Mouse (Mus musculus) MEL (cell line): ENCODE results near the gene Oas1f. TPM values are rescaled to one million over a fixed set of nuclear protein-coding genes. Genes with fewer than 3 reads are reported as not detected.

Source experiments
- DNase-seq: peaks from one replicate; pipeline ENCODE4 v3.0.0; 2011; ENCODE audit warnings: low read depth, low spot score
- H3K27ac ChIP-seq: 2 replicates; pipeline ENCODE4 v1.5.1; 2012; ENCODE audit warnings: low read depth, mild to moderate bottlenecking, control low read depth, low read length, moderate library complexity; ENCODE audit not compliant: control insufficient read depth
- H3K27me3 ChIP-seq, 2 experiments: fragments of 150-350 bp in 1 of 2; sonication (generic) in 1 of 2; 2 replicates each; pipeline ENCODE4 v1.6.1; 2012; ENCODE audit warnings: low read length in 2 of 2, mild to moderate bottlenecking in 2 of 2, improper control_type of control experiment in 1 of 2, moderate library complexity in 1 of 2; ENCODE audit not compliant: insufficient read depth in 2 of 2, control insufficient read depth in 1 of 2
- H3K36me3 ChIP-seq, 2 experiments: 2 replicates each; pipeline ENCODE4 v1.6.1; 2012 to 2014; ENCODE audit warnings: low read length in 2 of 2, improper control_type of control experiment in 1 of 2, inconsistent platforms in 1 of 2, mild to moderate bottlenecking in 1 of 2; ENCODE audit not compliant: insufficient read depth in 2 of 2, control insufficient read depth in 1 of 2
- H3K4me1 ChIP-seq, 2 experiments: fragments of 150-350 bp in 1 of 2; sonication (generic) in 1 of 2; 2 replicates each; pipeline ENCODE4 v1.6.1; 2012; ENCODE audit warnings: low read length in 2 of 2, improper control_type of control experiment in 1 of 2, mild to moderate bottlenecking in 1 of 2; ENCODE audit not compliant: insufficient read depth in 2 of 2, control insufficient read depth in 1 of 2
- H3K4me3 ChIP-seq, 2 experiments: fragments of 150-350 bp in 1 of 2; sonication (generic) in 1 of 2; 2 replicates each; pipeline ENCODE4 v1.5.1; 2012; ENCODE audit warnings: low read depth in 2 of 2, low read length in 2 of 2, mild to moderate bottlenecking in 2 of 2, moderate library complexity in 2 of 2, control low read depth in 1 of 2, improper control_type of control experiment in 1 of 2; ENCODE audit not compliant: control insufficient read depth in 1 of 2, insufficient read depth in 1 of 2
- H3K79me2 ChIP-seq: 2 replicates; pipeline ENCODE4 v1.6.1; 2012; ENCODE audit warnings: mild to moderate bottlenecking, low read length, moderate library complexity; ENCODE audit not compliant: control insufficient read depth, poor library complexity, insufficient read depth
- H3K9ac ChIP-seq: 2 replicates; pipeline ENCODE4 v1.6.1; 2012; ENCODE audit warnings: low read depth, mild to moderate bottlenecking, control low read depth, low read length, moderate library complexity; ENCODE audit not compliant: control insufficient read depth, poor library complexity, severe bottlenecking
- H3K9me3 ChIP-seq: fragments of 150-350 bp; sonication (generic); replicated peaks from 2 replicates; pipeline ENCODE4 v1.6.1; 2012; ENCODE audit warnings: mild to moderate bottlenecking, low read length, improper control_type of control experiment, moderate library complexity; ENCODE audit not compliant: insufficient read depth
- BHLHE40 ChIP-seq: IDR thresholded peaks from 2 replicates; pipeline ENCODE4 v1.6.1; 2012; ENCODE audit warnings: low read depth, mild to moderate bottlenecking, inconsistent platforms, low read length, improper control_type of control experiment, borderline replicate concordance
- CHD1 ChIP-seq: IDR thresholded peaks from 2 replicates; pipeline ENCODE4 v1.6.1; 2012; ENCODE audit warnings: low read depth, mild to moderate bottlenecking, inconsistent platforms, low read length, improper control_type of control experiment
- CHD2 ChIP-seq: IDR thresholded peaks from 2 replicates; pipeline ENCODE4 v1.6.1; 2011; ENCODE audit warnings: low read length, improper control_type of control experiment
- CTCF ChIP-seq, 3 experiments: IDR thresholded peaks in 2 of 3; conservative IDR thresholded peaks in 1 of 3; 2 replicates each; pipeline ENCODE4 v1.5.1; 2011 to 2012; ENCODE audit warnings: low read length in 3 of 3, low read depth in 2 of 3, mild to moderate bottlenecking in 2 of 3, improper control_type of control experiment in 1 of 3, inconsistent platforms in 1 of 3, mixed read lengths in 1 of 3, moderate library complexity in 1 of 3; ENCODE audit not compliant: control insufficient read depth in 1 of 3, insufficient read depth in 1 of 3, poor library complexity in 1 of 3, severe bottlenecking in 1 of 3
- E2F4 ChIP-seq: IDR thresholded peaks from 2 replicates; pipeline ENCODE4 v1.6.1; 2011; ENCODE audit warnings: low read depth, low read length, improper control_type of control experiment, borderline replicate concordance
- ELF1 ChIP-seq: IDR thresholded peaks from 2 replicates; pipeline ENCODE4 v1.6.1; 2014; ENCODE audit warnings: low read depth, mild to moderate bottlenecking, inconsistent platforms, low read length, improper control_type of control experiment, moderate library complexity
- EP300 ChIP-seq, 2 experiments: IDR thresholded peaks; 2 replicates each; pipeline ENCODE4 v1.6.1; 2011; ENCODE audit warnings: improper control_type of control experiment in 2 of 2, low read length in 2 of 2, low read depth in 1 of 2, mild to moderate bottlenecking in 1 of 2
- ETS1 ChIP-seq: IDR thresholded peaks from 2 replicates; pipeline ENCODE4 v1.6.1; 2012; ENCODE audit warnings: low read depth, mild to moderate bottlenecking, inconsistent platforms, low read length, improper control_type of control experiment, moderate library complexity
- GABPA ChIP-seq: IDR thresholded peaks from 2 replicates; pipeline ENCODE4 v1.6.1; 2012; ENCODE audit warnings: low read depth, mild to moderate bottlenecking, inconsistent platforms, low read length, improper control_type of control experiment, moderate library complexity
- HCFC1 ChIP-seq: IDR thresholded peaks from 2 replicates; pipeline ENCODE4 v1.6.1; 2012; ENCODE audit warnings: low read depth, mild to moderate bottlenecking, inconsistent platforms, low read length, improper control_type of control experiment, moderate library complexity
- JUND ChIP-seq: IDR thresholded peaks from 2 replicates; pipeline ENCODE4 v1.6.1; 2011; ENCODE audit warnings: low read depth, mild to moderate bottlenecking, improper control_type of control experiment, low read length
- MAZ ChIP-seq: IDR thresholded peaks from 2 replicates; pipeline ENCODE4 v1.6.1; 2012; ENCODE audit warnings: low read depth, mild to moderate bottlenecking, inconsistent platforms, low read length, improper control_type of control experiment
- MEF2A ChIP-seq: IDR thresholded peaks from 2 replicates; pipeline ENCODE4 v1.6.1; 2014; ENCODE audit warnings: low read depth, mild to moderate bottlenecking, inconsistent platforms, low read length, improper control_type of control experiment; ENCODE audit not compliant: poor library complexity, insufficient replicate concordance, severe bottlenecking; ENCODE audit errors: extremely low read depth
- MXI1 ChIP-seq: IDR thresholded peaks from 2 replicates; pipeline ENCODE4 v1.6.1; 2011; ENCODE audit warnings: mild to moderate bottlenecking, low read depth, low read length, improper control_type of control experiment
- MYB ChIP-seq: IDR thresholded peaks from 2 replicates; pipeline ENCODE4 v1.6.1; 2011; ENCODE audit warnings: mild to moderate bottlenecking, low read depth, low read length, improper control_type of control experiment
- MYC ChIP-seq: IDR thresholded peaks from 2 replicates; pipeline ENCODE4 v1.6.1; 2011; ENCODE audit warnings: low read depth, mild to moderate bottlenecking, low read length, improper control_type of control experiment, moderate library complexity
- NELFE ChIP-seq: IDR thresholded peaks from 2 replicates; pipeline ENCODE4 v1.6.1; 2011; ENCODE audit warnings: low read depth, low read length, improper control_type of control experiment
- NRF1 ChIP-seq: IDR thresholded peaks from 2 replicates; pipeline ENCODE4 v1.6.1; 2014; ENCODE audit warnings: low read depth, mild to moderate bottlenecking, inconsistent platforms, low read length, improper control_type of control experiment, moderate library complexity; ENCODE audit not compliant: poor library complexity, insufficient read depth, severe bottlenecking
- POLR2AphosphoS2 ChIP-seq: IDR thresholded peaks from 2 replicates; pipeline ENCODE4 v1.6.1; 2011; ENCODE audit warnings: low read length, improper control_type of control experiment
- POLR2AphosphoS5 ChIP-seq: IDR thresholded peaks from 2 replicates; pipeline ENCODE4 v1.6.1; 2012; ENCODE audit warnings: low read depth, borderline replicate concordance, mild to moderate bottlenecking, inconsistent platforms, low read length, moderate library complexity, mixed read lengths
- RAD21 ChIP-seq: IDR thresholded peaks from 2 replicates; pipeline ENCODE4 v1.6.1; 2011; ENCODE audit warnings: mild to moderate bottlenecking, low read depth, low read length, improper control_type of control experiment
- SIN3A ChIP-seq: IDR thresholded peaks from 2 replicates; pipeline ENCODE4 v1.6.1; 2012; ENCODE audit warnings: low read length, improper control_type of control experiment, inconsistent platforms
- SMC3 ChIP-seq: IDR thresholded peaks from 2 replicates; pipeline ENCODE4 v1.6.1; 2011; ENCODE audit warnings: low read depth, low read length, improper control_type of control experiment
- TAL1 ChIP-seq: IDR thresholded peaks from 2 replicates; pipeline ENCODE4 v1.6.1; 2012; ENCODE audit warnings: mild to moderate bottlenecking, inconsistent platforms, low read length, moderate library complexity, mixed read lengths
- TCF12 ChIP-seq: IDR thresholded peaks from 2 replicates; pipeline ENCODE4 v1.6.1; 2014; ENCODE audit warnings: low read depth, mild to moderate bottlenecking, inconsistent platforms, low read length, improper control_type of control experiment, moderate library complexity
- USF1 ChIP-seq: IDR thresholded peaks from 2 replicates; pipeline ENCODE4 v1.6.1; 2014; ENCODE audit warnings: low read depth, mild to moderate bottlenecking, inconsistent platforms, low read length, improper control_type of control experiment, moderate library complexity
- USF2 ChIP-seq, 2 experiments: IDR thresholded peaks; 2 replicates each; pipeline ENCODE4 v1.6.1; 2011 to 2012; ENCODE audit warnings: improper control_type of control experiment in 2 of 2, low read length in 2 of 2, borderline replicate concordance in 1 of 2, inconsistent platforms in 1 of 2, low read depth in 1 of 2, mild to moderate bottlenecking in 1 of 2; ENCODE audit not compliant: insufficient read depth in 1 of 2
- ZMIZ1 ChIP-seq: IDR thresholded peaks from 2 replicates; pipeline ENCODE4 v1.6.1; 2012; ENCODE audit warnings: low read depth, mild to moderate bottlenecking, inconsistent platforms, low read length, improper control_type of control experiment, moderate library complexity
- ZNF384 ChIP-seq: IDR thresholded peaks from 2 replicates; pipeline ENCODE4 v1.6.1; 2012; ENCODE audit warnings: low read depth, mild to moderate bottlenecking, inconsistent platforms, low read length, improper control_type of control experiment
- polyA plus RNA-seq, 2 experiments: library from polyadenylated mRNA; stranded (reverse) in 1 of 2; unstranded in 1 of 2; fragments of >175 nt in 1 of 2; fragments of >200 nt in 1 of 2; gene quantifications; 2 replicates each; pipeline versions ENCODE4 v1.2.1 to v1.2.4; 2012; ENCODE audit warnings: low replicate concordance in 2 of 2, low read depth in 1 of 2; ENCODE audit not compliant: insufficient read length in 2 of 2, insufficient read depth in 1 of 2, missing spikeins in 1 of 2
- total RNA-seq: library from RNA; depleted of rRNA; stranded (reverse); fragments of 300-350 nt; gene quantifications from 2 replicates; pipeline ENCODE4 v1.2.3, GENCODE M21; 2012

Oas1f gene
- total and polyA plus RNA-seq, 3 experiments: not detected

DNA sequence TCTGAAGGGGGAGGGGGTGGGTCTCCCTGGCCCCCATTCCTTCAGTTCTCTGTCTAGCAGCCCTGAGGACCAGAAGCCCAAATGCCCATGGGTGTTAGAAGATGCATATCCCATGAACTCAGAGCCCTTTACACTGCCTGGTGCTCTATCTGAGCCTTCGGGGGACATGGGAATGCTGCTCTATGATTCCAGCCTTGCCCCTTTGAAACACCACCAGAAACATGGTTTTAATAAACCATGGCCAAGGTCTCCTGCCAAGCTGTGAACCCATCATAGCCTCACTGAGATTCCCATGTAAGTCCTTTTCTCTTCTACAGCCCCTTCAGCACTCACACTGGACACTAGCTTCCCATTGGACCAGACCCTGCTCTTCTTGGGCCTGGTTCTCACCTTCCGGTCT, 42.9 kb downstream of the Oas1f start:
- DNase-seq: no peak
- Histone ChIP-seq H3K36me3 (no peaks in the 10 kb centered on the region), H3K27ac (no peak overlapping the region), H3K4me3 (no peak overlapping the region), H3K4me1 (no peaks in the 10 kb centered on the region), H3K9me3 (no peaks in the 10 kb centered on the region), H3K9ac (no peak overlapping the region), H3K27me3 (no peaks in the 10 kb centered on the region), H3K79me2 (no peaks in the 10 kb centered on the region)
- TF ChIP-seq GABPA: no peak
- TF ChIP-seq MYC: no peak
- TF ChIP-seq EP300 (IDR thresholded peaks at IDR 0.05; ENCODE audit: low read depth in 1 of 2, low read length in 2 of 2): no peak
- no peak for TF ChIP-seq MYB
- no peak for TF ChIP-seq TCF12
- TF ChIP-seq HCFC1: no peak
- TF ChIP-seq MAZ: no peak
- TF ChIP-seq USF2 (IDR thresholded peaks at IDR 0.05; ENCODE audit: borderline replicate concordance in 1 of 2, insufficient read depth in 1 of 2, low read depth in 1 of 2, low read length in 2 of 2): no peak
- TF ChIP-seq ETS1: no peak
- TF ChIP-seq ELF1: no peak
- TF ChIP-seq POLR2AphosphoS5: no peak
- TF ChIP-seq ZNF384: no peak
- no peak for TF ChIP-seq NELFE
- TF ChIP-seq MXI1: no peak
- TF ChIP-seq BHLHE40: no peak
- no peak for TF ChIP-seq CHD2
- no peak for TF ChIP-seq POLR2AphosphoS2
- no peak for TF ChIP-seq USF1
- no peak for TF ChIP-seq E2F4

DNA sequence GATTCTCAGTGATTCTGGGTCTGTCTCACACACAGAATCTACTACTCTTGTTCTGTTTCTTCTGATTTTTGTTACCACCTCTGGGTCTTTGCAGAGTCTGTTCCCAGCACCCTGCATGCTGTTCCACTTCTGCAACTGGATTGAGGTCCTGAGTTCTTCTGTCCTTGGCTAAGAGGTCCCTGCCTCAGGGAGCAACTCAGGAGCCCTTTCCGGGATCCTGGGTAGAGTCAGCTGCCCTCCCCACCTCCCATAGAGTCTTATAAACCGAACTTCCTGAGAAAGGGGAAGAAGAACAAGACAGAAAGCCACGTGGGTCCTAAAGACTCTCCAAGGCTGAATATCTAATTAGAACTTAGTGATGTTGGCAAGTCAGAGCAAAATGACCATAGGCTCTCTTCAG, 43.8 kb downstream of the Oas1f start:
- TF ChIP-seq TAL1 (no peak), ETS1 (no peak), USF1 (no peak), EP300 (IDR thresholded peaks at IDR 0.05; ENCODE audit: low read depth in 1 of 2, low read length in 2 of 2) (no peak), SMC3 (no peak), CTCF (IDR thresholded peaks at IDR 0.05 in 2 of 3, conservative IDR thresholded peaks at IDR 0.05 in 1 of 3; ENCODE audit: control insufficient read depth in 1 of 3, insufficient read depth in 1 of 3, low read depth in 2 of 3, low read length in 3 of 3, poor library complexity in 1 of 3, severe bottlenecking in 1 of 3) (no peak), RAD21 (no peak), NELFE (no peak), BHLHE40 (no peak), JUND (no peak), SIN3A (no peak), POLR2AphosphoS5 (no peak), MYC (no peak), ZMIZ1 (no peak), NRF1 (no peak), CHD1 (no peak), MYB (no peak), MEF2A (no peak)
- Histone ChIP-seq H3K9ac (no peak overlapping the region), H3K27me3 (no peaks in the 10 kb centered on the region), H3K4me3 (no peak overlapping the region), H3K27ac (no peak overlapping the region), H3K36me3 (no peaks in the 10 kb centered on the region), H3K9me3 (no peaks in the 10 kb centered on the region), H3K4me1 (no peaks in the 10 kb centered on the region), H3K79me2 (no peaks in the 10 kb centered on the region)
- no peak for DNase-seq
